Mouse (Mus musculus): Measurements from ENCODE around the gene Engase. TPM values are rescaled to one million over a fixed set of nuclear protein-coding genes. Genes with fewer than 3 reads are reported as not detected.

Engase gene
- polyA plus RNA-seq, 1 experiment from 2014 or later: 4.0 TPM

DNA sequence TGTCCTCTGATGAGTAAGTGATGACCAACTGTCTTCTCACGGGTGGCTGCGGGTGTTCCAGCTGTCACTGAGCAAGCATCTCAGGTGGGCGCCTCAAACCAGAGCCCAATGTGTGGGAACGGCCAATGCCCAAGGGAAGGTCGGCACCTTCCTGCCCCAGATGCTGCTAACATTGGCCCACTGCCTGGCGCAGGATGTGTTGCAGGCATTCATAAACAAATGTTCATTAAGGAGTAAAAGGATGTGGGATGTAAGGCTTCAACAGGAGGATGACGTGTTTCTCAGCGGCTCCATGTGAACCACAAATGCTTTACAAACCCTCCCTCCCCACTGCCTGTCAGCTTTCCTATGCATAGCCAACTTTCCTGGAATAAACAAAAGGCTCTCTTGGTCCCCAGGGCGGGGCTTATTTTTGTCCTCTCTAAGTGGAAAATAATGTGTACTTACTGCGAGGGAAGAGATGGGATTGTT, 43.2 kb upstream of the Engase start:
- Histone ChIP-seq H3K27ac (ENCODE audit: low read length) (peak overlapping the region; percentile 80), H3K27me3 (ENCODE audit: control insufficient read depth, insufficient read depth, low read length) (no peaks in the 10 kb centered on the region), H3K4me3 (ENCODE audit: low read length) (peak overlapping the region; percentile 43), H3K36me3 (ENCODE audit: control insufficient read depth, insufficient read depth) (no peaks in the 10 kb centered on the region), H3K9ac (ENCODE audit: low read length) (peak overlapping the region; percentile 56), H3K4me2 (ENCODE audit: low read depth, low read length) (peak overlapping the region; percentile 60), H3K9me3 (replicated peaks; ENCODE audit: control insufficient read depth, low read length) (no peaks in the 10 kb centered on the region), H3K4me1 (ENCODE audit: control insufficient read depth, insufficient read depth, low read length) (peaks cover 18% of the 10 kb centered on the region)
- peak; percentile 16; the same call in 1 of the 2 replicates for ATAC-seq (replicated peaks; ENCODE audit: extremely low read depth, insufficient read depth, low FRiP score)
- WGBS: 48% methylated on average over 10 of the region's 10 CpGs

DNA sequence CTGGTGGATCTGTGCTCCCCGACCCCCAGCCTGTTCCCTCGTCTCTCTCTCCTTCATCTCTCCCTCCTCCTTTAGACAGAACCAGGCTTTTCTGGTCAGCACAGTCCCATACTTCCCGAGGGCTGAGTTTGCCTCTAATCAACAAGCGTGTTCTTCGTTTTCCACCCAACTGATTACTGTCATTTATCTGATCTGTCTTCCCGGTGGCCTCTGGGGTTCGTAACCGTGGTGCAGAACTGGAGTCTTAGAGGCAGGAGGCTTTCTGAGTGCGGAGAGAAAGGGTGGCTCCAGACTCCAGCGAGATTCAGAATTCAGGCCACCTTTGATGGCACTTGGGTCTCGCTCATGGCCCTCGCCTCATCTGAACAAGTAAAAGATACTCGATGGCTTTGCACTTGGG, 42.5 kb upstream of the Engase start:
- ATAC-seq (replicated peaks; ENCODE audit: extremely low read depth, insufficient read depth, low FRiP score): no peak
- Histone ChIP-seq H3K4me2 (ENCODE audit: low read depth, low read length) (peak overlapping the region; percentile 60), H3K4me3 (ENCODE audit: low read length) (peak overlapping the region; percentile 43), H3K27me3 (ENCODE audit: control insufficient read depth, insufficient read depth, low read length) (no peaks in the 10 kb centered on the region), H3K4me1 (ENCODE audit: control insufficient read depth, insufficient read depth, low read length) (peaks cover 18% of the 10 kb centered on the region), H3K27ac (ENCODE audit: low read length) (peak overlapping the region; percentile 80), H3K36me3 (ENCODE audit: control insufficient read depth, insufficient read depth) (no peaks in the 10 kb centered on the region), H3K9me3 (replicated peaks; ENCODE audit: control insufficient read depth, low read length) (no peaks in the 10 kb centered on the region), H3K9ac (ENCODE audit: low read length) (peak overlapping the region; percentile 56)
- 33% methylated on average over 13 of the region's 13 CpGs for WGBS

DNA sequence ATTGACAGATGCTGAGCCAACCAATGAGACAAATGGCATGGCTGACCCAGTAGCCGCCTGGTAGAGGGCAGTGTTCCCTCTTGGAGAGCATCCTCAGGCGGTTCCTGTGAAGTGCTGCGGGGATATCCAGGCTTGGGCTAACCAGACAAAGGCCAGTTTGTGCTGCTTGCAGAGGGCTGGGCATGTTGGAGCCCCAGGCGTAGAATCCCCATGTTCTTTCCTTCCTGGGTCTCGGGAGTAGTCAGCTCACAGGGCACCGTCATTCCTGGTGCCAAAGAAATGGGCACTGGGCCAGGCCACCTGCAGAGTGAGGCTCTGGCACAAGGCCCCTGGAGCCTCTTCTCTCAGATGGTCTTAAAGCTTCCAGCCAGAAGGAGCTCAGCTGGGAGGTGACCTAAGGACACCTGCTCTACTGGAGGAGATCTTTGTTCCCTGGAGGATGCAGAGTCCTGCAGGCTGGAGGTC, 40.1 kb upstream of the Engase start:
- Histone ChIP-seq H3K4me2 (ENCODE audit: low read depth, low read length) (no peak overlapping the region), H3K4me1 (ENCODE audit: control insufficient read depth, insufficient read depth, low read length) (peaks cover 11% of the 10 kb centered on the region), H3K27ac (ENCODE audit: low read length) (no peak overlapping the region), H3K36me3 (ENCODE audit: control insufficient read depth, insufficient read depth) (no peaks in the 10 kb centered on the region), H3K9ac (ENCODE audit: low read length) (no peak overlapping the region), H3K9me3 (replicated peaks; ENCODE audit: control insufficient read depth, low read length) (no peaks in the 10 kb centered on the region), H3K4me3 (ENCODE audit: low read length) (no peak overlapping the region), H3K27me3 (ENCODE audit: control insufficient read depth, insufficient read depth, low read length) (no peaks in the 10 kb centered on the region)
- ATAC-seq (replicated peaks; ENCODE audit: extremely low read depth, insufficient read depth, low FRiP score): no peak
- WGBS: 34% methylated on average over 6 of the region's 6 CpGs

DNA sequence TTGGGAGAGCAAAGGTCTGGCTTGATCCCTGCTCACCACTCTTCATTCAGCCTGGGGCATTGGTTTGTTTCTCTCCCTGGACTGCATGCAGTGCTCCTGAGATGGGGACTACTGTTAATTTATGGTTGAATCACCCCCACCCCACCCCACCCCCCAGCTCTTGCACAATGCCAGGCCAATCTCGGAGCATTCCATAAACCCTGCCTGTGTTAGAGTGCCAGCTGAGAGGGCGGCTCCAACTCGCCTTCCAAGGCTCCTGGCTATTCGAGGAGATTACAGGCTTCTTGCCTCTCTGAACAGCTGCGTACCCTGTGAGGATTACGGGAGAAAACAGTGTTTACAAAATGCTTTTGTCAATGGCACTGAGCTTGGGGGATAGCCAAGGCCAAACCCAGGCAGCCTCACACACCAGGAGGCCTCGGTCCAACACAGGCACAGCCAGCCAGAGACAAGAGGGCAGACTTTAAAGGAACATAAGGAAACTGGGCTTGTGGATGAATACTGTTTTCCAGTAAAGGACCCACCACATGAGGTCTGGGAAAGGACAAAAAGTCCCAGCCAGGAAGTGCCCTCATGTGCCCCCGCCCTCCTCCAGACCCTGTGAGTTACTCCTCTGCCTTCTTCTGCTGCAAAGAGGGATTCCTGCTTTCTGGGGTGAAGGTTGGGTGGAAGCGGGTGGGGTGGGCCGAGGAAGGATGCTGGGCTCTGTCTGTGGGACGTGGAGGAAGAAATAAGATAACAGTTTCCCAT, 37.8 kb upstream of the Engase start:
- Histone ChIP-seq H3K4me1 (ENCODE audit: control insufficient read depth, insufficient read depth, low read length) (peaks cover 11% of the 10 kb centered on the region), H3K9ac (ENCODE audit: low read length) (no peak overlapping the region), H3K27me3 (ENCODE audit: control insufficient read depth, insufficient read depth, low read length) (no peaks in the 10 kb centered on the region), H3K9me3 (replicated peaks; ENCODE audit: control insufficient read depth, low read length) (no peaks in the 10 kb centered on the region), H3K36me3 (ENCODE audit: control insufficient read depth, insufficient read depth) (no peaks in the 10 kb centered on the region), H3K4me2 (ENCODE audit: low read depth, low read length) (no peak overlapping the region), H3K27ac (ENCODE audit: low read length) (peak overlapping the region; percentile 69), H3K4me3 (ENCODE audit: low read length) (no peak overlapping the region)
- no peak for ATAC-seq (replicated peaks; ENCODE audit: extremely low read depth, insufficient read depth, low FRiP score)
- 33% methylated on average over 11 of the region's 11 CpGs for WGBS

DNA sequence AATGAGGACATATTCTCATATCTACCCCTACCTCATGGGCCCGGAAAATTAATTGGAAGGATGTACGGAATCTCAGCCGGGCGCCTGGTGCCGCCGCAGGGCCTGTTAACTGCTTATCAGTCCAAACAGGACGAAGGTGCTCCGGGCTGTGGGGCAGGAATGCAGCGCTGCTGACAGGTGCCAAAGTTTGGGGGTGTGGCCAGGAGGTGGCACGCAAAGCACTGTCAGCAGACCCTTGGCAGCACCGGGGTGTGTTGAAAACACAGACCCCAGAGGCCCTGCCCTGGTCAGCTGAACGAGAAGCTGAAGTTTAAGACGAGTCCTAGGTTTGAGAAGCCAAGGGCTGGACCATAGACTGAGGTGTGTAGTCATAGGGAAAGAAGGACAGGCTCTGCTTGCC, 33.9 kb upstream of the Engase start:
- H3K36me3 ChIP-seq (ENCODE audit: control insufficient read depth, insufficient read depth): no peaks in the 10 kb centered on the region
- no peak overlapping the region for H3K9ac ChIP-seq (ENCODE audit: low read length)
- ATAC-seq (replicated peaks; ENCODE audit: extremely low read depth, insufficient read depth, low FRiP score): no peak
- H3K9me3 ChIP-seq (replicated peaks; ENCODE audit: control insufficient read depth, low read length): no peaks in the 10 kb centered on the region
- H3K27ac ChIP-seq (ENCODE audit: low read length): no peak overlapping the region
- H3K4me2 ChIP-seq (ENCODE audit: low read depth, low read length): no peak overlapping the region
- peaks cover 8% of the 10 kb centered on the region for H3K4me1 ChIP-seq (ENCODE audit: control insufficient read depth, insufficient read depth, low read length)
- H3K4me3 ChIP-seq (ENCODE audit: low read length): no peak overlapping the region
- WGBS: 18% methylated on average over 13 of the region's 13 CpGs
- no peaks in the 10 kb centered on the region for H3K27me3 ChIP-seq (ENCODE audit: control insufficient read depth, insufficient read depth, low read length)

DNA sequence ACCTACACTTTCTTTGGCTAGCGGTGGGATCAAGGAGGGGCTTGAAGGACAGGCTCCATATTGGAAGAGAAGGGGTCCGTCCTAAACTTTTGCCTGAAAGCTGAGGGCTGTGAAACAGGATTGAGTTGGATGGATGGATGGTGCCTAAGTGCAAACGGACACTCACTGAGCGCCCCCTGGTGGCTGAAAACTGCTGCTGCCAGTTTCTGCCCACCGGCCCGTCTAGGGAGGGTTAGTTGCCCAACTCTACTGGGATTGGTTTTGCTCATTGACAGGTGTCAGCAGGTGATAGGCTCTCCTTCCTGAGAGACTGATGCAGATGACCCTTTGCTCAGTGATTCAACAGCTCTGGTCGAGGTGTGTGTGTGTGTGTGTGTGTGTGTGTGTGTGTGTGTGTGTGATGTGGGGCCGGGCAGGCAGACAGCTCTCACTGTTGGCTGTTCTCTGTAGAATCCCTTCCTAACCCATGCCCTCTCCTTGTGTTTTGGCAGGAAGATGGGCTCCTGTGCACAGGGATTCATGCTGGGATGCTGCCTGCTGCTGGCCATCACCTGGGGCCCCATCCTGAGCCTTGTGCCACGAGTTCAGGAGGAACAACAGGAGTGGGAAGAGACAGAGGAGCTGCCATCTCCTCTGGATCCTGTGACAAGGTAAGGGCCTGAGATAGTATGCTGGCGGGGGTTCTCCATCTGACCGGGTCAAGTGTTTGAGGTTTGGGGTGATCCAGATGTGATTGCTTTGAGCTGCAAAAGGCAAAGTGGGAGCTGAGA, 33.2 kb upstream of the Engase start:
- H3K9ac ChIP-seq (ENCODE audit: low read length): no peak overlapping the region
- H3K4me1 ChIP-seq (ENCODE audit: control insufficient read depth, insufficient read depth, low read length): peaks cover 8% of the 10 kb centered on the region
- H3K9me3 ChIP-seq (replicated peaks; ENCODE audit: control insufficient read depth, low read length): no peaks in the 10 kb centered on the region
- 30% methylated on average over 11 of the region's 11 CpGs for WGBS
- H3K27me3 ChIP-seq (ENCODE audit: control insufficient read depth, insufficient read depth, low read length): no peaks in the 10 kb centered on the region
- no peak overlapping the region for H3K4me3 ChIP-seq (ENCODE audit: low read length)
- H3K36me3 ChIP-seq (ENCODE audit: control insufficient read depth, insufficient read depth): no peaks in the 10 kb centered on the region
- no peak overlapping the region for H3K27ac ChIP-seq (ENCODE audit: low read length)
- ATAC-seq (replicated peaks; ENCODE audit: extremely low read depth, insufficient read depth, low FRiP score): no peak
- no peak overlapping the region for H3K4me2 ChIP-seq (ENCODE audit: low read depth, low read length)

DNA sequence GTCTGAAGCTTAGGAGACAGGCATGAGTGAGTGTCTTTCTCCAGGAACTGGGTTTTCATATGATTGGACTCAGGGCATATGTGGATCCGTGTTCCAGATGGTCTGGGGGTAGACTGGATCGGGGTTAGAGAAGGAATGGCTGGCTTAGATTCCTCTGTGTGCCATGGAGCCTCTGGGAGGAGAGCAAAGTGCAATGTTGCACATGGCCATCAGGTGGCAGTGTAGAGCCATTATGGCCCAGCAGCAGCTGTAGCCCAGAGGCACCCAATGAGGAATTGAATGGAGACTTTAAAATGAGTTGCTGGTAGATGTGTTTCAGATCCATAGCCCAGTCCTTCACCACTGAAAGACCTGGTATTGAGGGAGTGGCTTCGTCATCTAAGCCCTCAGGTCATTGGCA, 30.8 kb upstream of the Engase start:
- no peak for ATAC-seq (replicated peaks; ENCODE audit: extremely low read depth, insufficient read depth, low FRiP score)
- peaks cover 5% of the 10 kb centered on the region for H3K4me1 ChIP-seq (ENCODE audit: control insufficient read depth, insufficient read depth, low read length)
- no peaks in the 10 kb centered on the region for H3K27me3 ChIP-seq (ENCODE audit: control insufficient read depth, insufficient read depth, low read length)
- H3K4me2 ChIP-seq (ENCODE audit: low read depth, low read length): no peak overlapping the region
- H3K27ac ChIP-seq (ENCODE audit: low read length): no peak overlapping the region
- H3K9ac ChIP-seq (ENCODE audit: low read length): no peak overlapping the region
- WGBS: 10% methylated on average over 3 of the region's 3 CpGs
- H3K4me3 ChIP-seq (ENCODE audit: low read length): no peak overlapping the region
- no peaks in the 10 kb centered on the region for H3K9me3 ChIP-seq (replicated peaks; ENCODE audit: control insufficient read depth, low read length)
- H3K36me3 ChIP-seq (ENCODE audit: control insufficient read depth, insufficient read depth): no peaks in the 10 kb centered on the region

DNA sequence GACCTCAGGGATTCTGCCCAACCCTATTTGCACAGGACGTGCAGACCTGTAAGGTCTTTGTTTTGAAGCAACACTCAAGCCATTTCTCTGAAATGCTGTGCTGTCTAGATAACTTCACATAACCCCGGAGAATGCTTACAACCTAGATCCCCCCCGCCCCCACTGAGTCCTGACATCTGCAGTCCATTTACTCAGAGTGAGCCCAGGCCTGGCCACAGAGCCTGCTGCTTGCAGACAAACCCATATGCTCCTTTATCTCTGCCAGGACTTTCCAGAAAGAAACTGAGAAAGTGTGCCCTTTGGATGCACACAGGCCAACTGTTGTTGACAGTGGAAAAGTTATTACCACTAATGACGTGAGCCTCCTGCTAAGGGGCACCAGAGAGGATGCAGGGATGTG, 29.3 kb upstream of the Engase start:
- ATAC-seq (replicated peaks; ENCODE audit: extremely low read depth, insufficient read depth, low FRiP score): no peak
- peaks cover 5% of the 10 kb centered on the region for H3K4me1 ChIP-seq (ENCODE audit: control insufficient read depth, insufficient read depth, low read length)
- H3K27me3 ChIP-seq (ENCODE audit: control insufficient read depth, insufficient read depth, low read length): no peaks in the 10 kb centered on the region
- no peak overlapping the region for H3K4me3 ChIP-seq (ENCODE audit: low read length)
- no peak overlapping the region for H3K9ac ChIP-seq (ENCODE audit: low read length)
- no peaks in the 10 kb centered on the region for H3K36me3 ChIP-seq (ENCODE audit: control insufficient read depth, insufficient read depth)
- no peaks in the 10 kb centered on the region for H3K9me3 ChIP-seq (replicated peaks; ENCODE audit: control insufficient read depth, low read length)
- H3K27ac ChIP-seq (ENCODE audit: low read length): no peak overlapping the region
- no peak overlapping the region for H3K4me2 ChIP-seq (ENCODE audit: low read depth, low read length)
- WGBS: 61% methylated on average over 4 of the region's 4 CpGs

DNA sequence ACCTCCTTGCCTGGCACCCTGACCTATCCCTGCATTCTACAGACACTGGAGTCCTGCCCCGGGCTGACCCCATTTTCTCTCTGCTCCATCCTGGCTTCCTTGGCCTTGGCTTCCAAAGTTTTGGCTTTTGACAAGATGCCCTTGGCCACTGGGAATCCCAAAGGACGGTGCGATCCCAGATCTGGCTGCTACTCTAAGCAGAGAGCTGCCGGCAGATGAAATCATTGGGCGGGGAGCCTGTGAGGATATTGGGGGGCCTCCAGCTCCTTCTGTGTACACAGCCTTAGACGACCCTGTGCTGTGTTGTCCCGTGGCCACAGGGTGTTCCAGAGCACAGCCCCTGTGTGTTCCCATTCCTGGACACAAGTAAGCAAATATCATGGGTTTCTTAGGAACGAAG, 28.2 kb upstream of the Engase start:
- Histone ChIP-seq H3K27ac (ENCODE audit: low read length) (no peak overlapping the region), H3K4me3 (ENCODE audit: low read length) (no peak overlapping the region), H3K9me3 (replicated peaks; ENCODE audit: control insufficient read depth, low read length) (no peaks in the 10 kb centered on the region), H3K36me3 (ENCODE audit: control insufficient read depth, insufficient read depth) (no peaks in the 10 kb centered on the region), H3K4me1 (ENCODE audit: control insufficient read depth, insufficient read depth, low read length) (no peaks in the 10 kb centered on the region), H3K9ac (ENCODE audit: low read length) (no peak overlapping the region), H3K27me3 (ENCODE audit: control insufficient read depth, insufficient read depth, low read length) (no peaks in the 10 kb centered on the region), H3K4me2 (ENCODE audit: low read depth, low read length) (no peak overlapping the region)
- no peak for ATAC-seq (replicated peaks; ENCODE audit: extremely low read depth, insufficient read depth, low FRiP score)
- WGBS: 76% methylated on average over 8 of the region's 8 CpGs
